Mouse (Mus musculus): ENCODE results near the gene Mdm2.

DNA sequence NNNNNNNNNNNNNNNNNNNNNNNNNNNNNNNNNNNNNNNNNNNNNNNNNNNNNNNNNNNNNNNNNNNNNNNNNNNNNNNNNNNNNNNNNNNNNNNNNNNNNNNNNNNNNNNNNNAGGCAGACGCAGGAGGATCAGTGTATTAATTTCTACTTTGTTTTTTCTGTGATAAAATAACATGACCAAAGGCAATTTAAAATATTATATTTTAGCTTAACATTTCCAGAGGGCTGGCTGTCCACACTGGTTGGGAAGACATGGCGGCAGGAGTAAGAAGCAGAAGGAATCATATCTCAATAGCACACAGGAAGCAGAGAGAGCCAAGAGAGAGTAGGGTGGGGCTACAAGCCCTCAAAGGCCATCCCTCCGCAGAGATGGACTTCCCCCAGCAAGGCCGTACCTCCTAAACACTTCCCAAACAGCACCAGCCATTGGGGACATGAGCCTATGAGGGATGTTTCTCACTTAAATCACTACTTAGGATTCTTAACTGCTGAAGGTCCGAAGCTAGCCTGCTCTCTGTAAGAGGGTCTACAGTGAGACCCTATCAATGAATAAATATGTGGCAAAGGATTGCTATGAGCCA lies 13.7 kb upstream of the Mdm2 start:
- TF ChIP-seq CTCF (IDR thresholded peaks at IDR 0.05; ENCODE audit: borderline replicate concordance, insufficient read depth, low read length) (no peak), POLR2A (IDR thresholded peaks at IDR 0.05; ENCODE audit: low read depth, low read length) (no peak)

All from embryonic fibroblast, embryonic 13.5 days (primary cell).